Mouse (Mus musculus): Measurements from ENCODE around the gene Nt5dc2. TPM values are rescaled to one million over a fixed set of nuclear protein-coding genes. Genes with fewer than 3 reads are reported as not detected.
A peak's percentile ranks its signal among the peaks of the same experiment; 100 is the strongest.

The Nt5dc2 gene
- 223 and 240 TPM in 2 replicates for polyA plus RNA-seq (2015; fragmentation: Nextera tagmentation; extraction: Ambion mirVana)

DNA sequence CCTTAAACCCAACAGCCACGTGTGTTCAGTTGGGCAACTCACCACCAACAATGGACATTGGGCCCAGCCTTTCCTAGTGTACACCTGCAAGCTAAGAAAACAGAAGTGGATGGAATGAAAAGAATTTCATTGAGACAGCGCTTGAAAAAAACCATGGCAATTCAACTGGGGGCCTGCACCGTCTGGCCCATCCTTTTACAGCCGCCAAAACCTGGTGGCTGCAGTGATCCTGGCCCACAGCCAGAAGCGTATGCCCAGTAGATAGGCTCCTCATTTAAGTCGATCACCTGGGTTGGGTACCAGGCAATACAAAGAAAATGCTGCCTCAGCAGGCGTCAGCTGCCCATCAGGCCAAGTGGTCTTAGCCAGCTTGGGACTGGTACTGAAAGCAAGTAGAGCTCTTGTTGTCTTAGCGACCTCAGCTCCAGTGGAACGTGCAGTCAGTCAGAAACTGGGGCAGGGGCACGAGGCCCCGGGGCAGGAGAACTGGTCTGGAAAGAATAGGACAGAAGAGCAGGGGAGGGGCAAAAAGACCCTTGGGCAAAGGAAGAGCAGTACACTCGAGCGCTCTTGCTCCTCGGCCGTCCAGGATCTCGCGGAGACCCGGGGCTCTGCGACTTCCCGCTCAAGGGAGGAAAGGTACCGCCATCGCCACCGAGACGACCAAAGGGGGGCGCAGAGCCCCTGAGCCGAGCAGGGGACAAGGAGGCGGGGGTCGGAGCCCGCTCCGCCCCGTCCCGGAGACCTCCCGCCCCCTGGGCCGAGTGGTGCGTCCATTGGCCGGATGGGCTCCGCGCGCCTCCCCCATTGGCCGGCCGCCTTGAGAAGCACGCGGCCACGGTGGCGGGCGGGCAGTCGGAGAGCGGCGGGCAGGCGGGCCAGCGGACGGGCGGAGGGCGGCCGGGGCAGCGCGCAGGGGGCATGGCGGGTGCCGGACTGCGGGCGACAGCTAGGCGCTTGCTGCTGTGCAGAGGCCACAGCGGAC, at the start of gene Nt5dc2:
Gene Nt5dc2 (plus strand): TSS at position 818 of the 985 bp plus-strand sequence.
- 3% methylated on average over 60 of the region's 63 CpGs for WGBS
- Histone ChIP-seq H3K9me3 (no peaks in the 10 kb centered on the region), H3K4me3 (peak within 1 kb of the TSS; percentile 75), H3K36me3 (0 out of 2 replicates have a peak, but pooled peaks cover 4% of the 10 kb centered on the region), H3K4me1 (peaks cover 79% of the 10 kb centered on the region), H3K4me2 (replicated peaks) (peak within 1 kb of the TSS; percentile 71), H3K9ac (replicated peaks) (peak within 1 kb of the TSS; percentile 72), H3K27me3 (no peaks in the 10 kb centered on the region), H3K27ac (replicated peaks) (peak within 1 kb of the TSS; percentile 89)
- ATAC-seq (replicated peaks), result peak; percentile 58

DNA sequence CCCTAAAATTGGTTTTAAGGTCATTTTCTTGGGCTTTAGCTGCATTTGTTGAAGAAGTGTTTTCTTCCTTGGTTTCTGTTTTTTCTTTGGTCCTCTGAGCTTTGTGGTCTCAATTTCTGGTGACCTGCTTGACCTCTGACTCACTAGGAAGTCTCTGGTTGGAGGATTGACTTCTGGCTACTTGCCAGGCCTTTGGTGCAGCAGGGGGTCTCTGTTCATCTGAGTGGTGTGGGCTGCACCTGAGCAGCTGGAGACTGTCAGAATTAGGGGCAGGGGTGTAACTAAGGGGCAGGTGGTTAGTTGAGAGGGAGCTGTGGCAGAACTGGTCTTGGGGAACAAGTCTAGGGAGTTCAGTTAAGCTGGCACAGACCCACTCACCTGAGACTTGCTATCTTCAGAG, 49.7 kb upstream of the Nt5dc2 start:
- ATAC-seq (replicated peaks), result no peak
- Histone ChIP-seq H3K36me3 (peaks cover 52% of the 10 kb centered on the region), H3K4me2 (replicated peaks) (no peak overlapping the region)

DNA sequence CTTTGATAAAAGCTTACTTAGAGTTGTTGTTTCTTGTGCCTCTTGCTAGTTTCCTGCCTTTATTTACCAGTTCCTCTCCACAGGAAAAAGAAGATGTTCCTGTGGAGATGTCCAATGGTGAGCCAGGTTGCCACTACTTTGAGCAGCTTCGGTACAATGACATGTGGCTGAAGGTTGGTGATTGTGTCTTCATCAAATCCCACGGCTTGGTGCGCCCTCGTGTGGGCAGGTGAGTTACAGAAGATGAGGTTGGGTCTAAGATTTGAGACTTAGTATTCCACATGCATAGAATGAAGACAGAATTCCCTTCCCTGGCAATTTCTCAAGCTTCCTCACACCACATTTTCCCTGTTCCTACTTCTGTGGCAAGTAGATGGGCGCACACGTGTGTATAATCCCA, 43.4 kb upstream of the Nt5dc2 start:
- no peak overlapping the region for H3K4me2 ChIP-seq (replicated peaks)
- peaks cover 80% of the 10 kb centered on the region for H3K36me3 ChIP-seq
- H3K4me1 ChIP-seq, result no peaks in the 10 kb centered on the region
- no peaks in the 10 kb centered on the region for H3K27me3 ChIP-seq
- no peak overlapping the region for H3K4me3 ChIP-seq
- no peaks in the 10 kb centered on the region for H3K9me3 ChIP-seq
- no peak for ATAC-seq (replicated peaks)
- H3K9ac ChIP-seq (replicated peaks), result no peak overlapping the region
- 89% methylated on average over 6 of the region's 6 CpGs for WGBS
- H3K27ac ChIP-seq (replicated peaks), result no peak overlapping the region

More for the DNA sequence above, 49.7 kb upstream of the Nt5dc2 start:
- no peaks in the 10 kb centered on the region for H3K9me3 ChIP-seq
- no peaks in the 10 kb centered on the region for H3K27me3 ChIP-seq
- no peak overlapping the region for H3K9ac ChIP-seq (replicated peaks)
- H3K4me1 ChIP-seq, result no peaks in the 10 kb centered on the region
- H3K4me3 ChIP-seq, result no peak overlapping the region
- H3K27ac ChIP-seq (replicated peaks), result no peak overlapping the region

DNA sequence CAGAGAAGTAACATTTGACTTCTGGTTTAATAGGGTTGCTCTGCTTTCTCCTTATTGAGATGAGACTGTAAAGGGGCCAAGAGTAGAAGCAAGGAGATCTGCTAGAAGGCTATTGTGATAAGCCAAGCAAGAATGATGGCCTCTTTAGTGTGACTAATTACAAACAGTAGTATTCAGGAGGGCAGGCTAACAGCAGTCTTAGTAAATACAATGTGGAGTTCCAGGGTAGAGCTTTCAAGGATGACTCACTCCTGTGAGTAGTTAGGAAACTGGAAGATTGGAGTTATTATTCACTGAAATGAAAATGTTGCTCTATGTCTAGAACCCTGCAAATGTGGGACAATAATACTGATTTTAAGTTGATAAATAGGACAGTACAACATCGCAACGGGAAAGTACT, 42.3 kb upstream of the Nt5dc2 start:
- ATAC-seq (replicated peaks), result no peak
- Histone ChIP-seq H3K9ac (replicated peaks) (no peak overlapping the region), H3K27ac (replicated peaks) (no peak overlapping the region), H3K4me1 (no peaks in the 10 kb centered on the region), H3K4me3 (no peak overlapping the region), H3K36me3 (peaks cover 81% of the 10 kb centered on the region), H3K4me2 (replicated peaks) (no peak overlapping the region), H3K9me3 (no peaks in the 10 kb centered on the region), H3K27me3 (no peaks in the 10 kb centered on the region)
- 96% methylated on average over 2 of the region's 2 CpGs for WGBS

DNA sequence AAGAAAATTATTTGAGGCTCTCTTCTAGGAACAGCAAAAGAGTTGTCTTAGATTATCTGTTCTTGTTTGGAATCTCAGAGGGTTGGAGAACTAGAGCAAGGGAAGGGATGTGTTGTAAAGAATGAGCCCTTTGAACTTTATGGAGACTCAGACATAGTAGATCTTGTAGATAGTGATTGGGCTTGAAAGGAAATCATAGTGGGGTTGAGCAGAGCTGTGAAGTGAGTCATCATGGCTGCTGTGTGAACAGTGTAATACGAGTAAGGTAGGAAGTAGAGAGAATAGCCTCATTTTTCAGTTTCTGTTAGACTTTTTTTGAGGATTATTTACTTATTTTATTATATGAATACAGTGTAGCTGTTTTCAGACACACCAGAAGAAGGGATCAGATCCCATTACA, 40.9 kb upstream of the Nt5dc2 start:
- no peak for ATAC-seq (replicated peaks)
- H3K36me3 ChIP-seq, result peaks cover 84% of the 10 kb centered on the region

DNA sequence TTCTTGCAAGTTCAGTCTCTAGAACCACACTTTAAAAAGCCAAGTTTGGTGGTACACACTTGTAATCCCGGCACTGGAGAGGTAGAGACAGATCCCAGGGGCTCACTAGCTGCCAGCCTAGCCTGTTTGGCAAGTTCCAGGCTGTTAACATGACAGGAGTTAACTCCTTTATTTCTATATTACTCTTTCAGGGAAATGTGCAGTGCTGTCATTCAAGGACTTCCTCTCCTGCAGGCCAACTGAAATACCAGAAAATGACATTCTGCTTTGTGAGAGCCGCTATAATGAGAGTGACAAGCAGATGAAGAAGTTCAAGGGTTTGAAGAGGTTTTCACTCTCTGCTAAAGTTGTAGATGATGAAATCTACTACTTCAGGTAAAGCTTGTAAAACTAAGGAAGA, 25.7 kb upstream of the Nt5dc2 start:
- Histone ChIP-seq H3K36me3 (peaks cover 66% of the 10 kb centered on the region), H3K27me3 (no peaks in the 10 kb centered on the region), H3K27ac (replicated peaks) (no peak overlapping the region), H3K4me1 (no peaks in the 10 kb centered on the region), H3K4me2 (replicated peaks) (no peak overlapping the region), H3K9ac (replicated peaks) (no peak overlapping the region), H3K4me3 (no peak overlapping the region), H3K9me3 (no peaks in the 10 kb centered on the region)
- no peak for ATAC-seq (replicated peaks)
- WGBS, result 94% methylated on average over 2 of the region's 2 CpGs

More for the DNA sequence above, 40.9 kb upstream of the Nt5dc2 start:
- Histone ChIP-seq H3K27ac (replicated peaks) (no peak overlapping the region), H3K9me3 (no peaks in the 10 kb centered on the region), H3K4me1 (no peaks in the 10 kb centered on the region), H3K4me3 (no peak overlapping the region), H3K9ac (replicated peaks) (no peak overlapping the region), H3K27me3 (no peaks in the 10 kb centered on the region), H3K4me2 (replicated peaks) (no peak overlapping the region)
- WGBS, result 97% methylated on average over 1 of the region's 1 CpGs

DNA sequence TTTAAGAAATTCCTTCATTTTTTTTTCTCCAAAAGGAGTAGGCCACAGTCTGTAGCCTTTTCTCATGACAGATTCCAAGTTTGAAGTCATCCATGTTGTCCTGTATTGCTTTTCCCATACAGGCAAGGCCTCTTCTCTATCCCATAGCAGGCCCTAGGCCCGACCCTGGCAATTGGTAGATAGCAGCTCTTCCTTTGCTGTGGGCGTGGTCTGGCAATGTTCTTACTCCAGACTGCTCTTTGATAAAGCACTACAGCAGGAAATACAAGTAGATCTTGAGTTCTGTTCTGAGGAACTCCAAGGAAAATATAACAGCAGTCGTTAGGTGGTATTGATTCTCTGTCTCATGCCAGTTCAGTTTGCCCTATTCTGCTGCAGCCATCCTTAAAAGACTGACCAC, 20.2 kb upstream of the Nt5dc2 start:
- Histone ChIP-seq H3K27me3 (no peaks in the 10 kb centered on the region), H3K4me2 (replicated peaks) (no peak overlapping the region), H3K4me3 (no peak overlapping the region), H3K9ac (replicated peaks) (no peak overlapping the region), H3K4me1 (no peaks in the 10 kb centered on the region), H3K9me3 (no peaks in the 10 kb centered on the region), H3K27ac (replicated peaks) (no peak overlapping the region), H3K36me3 (peaks cover 79% of the 10 kb centered on the region)
- WGBS, result 86% methylated on average over 3 of the region's 3 CpGs
- ATAC-seq (replicated peaks), result no peak

DNA sequence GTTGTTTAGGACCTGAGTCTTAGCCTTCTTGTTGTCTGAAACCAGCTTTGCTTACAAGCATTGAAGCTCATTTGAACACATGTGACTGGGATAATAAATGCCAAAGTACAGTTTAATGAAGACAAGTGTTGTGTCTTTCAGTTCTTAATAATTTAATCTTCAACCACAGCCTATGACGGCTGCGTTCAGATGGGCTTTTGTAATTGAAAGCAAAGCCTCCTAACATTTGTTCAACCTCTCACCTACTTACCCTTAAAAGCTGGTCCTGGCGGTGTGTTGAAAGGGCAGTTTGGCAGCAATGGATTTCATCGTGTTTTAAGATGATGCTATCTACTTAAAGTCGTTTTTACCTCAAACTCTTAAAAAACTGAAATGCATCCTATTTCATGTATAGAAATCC, 18.7 kb upstream of the Nt5dc2 start:
- Histone ChIP-seq H3K36me3 (peaks cover 79% of the 10 kb centered on the region), H3K4me2 (replicated peaks) (no peak overlapping the region)
- WGBS, result 87% methylated on average over 5 of the region's 5 CpGs

DNA sequence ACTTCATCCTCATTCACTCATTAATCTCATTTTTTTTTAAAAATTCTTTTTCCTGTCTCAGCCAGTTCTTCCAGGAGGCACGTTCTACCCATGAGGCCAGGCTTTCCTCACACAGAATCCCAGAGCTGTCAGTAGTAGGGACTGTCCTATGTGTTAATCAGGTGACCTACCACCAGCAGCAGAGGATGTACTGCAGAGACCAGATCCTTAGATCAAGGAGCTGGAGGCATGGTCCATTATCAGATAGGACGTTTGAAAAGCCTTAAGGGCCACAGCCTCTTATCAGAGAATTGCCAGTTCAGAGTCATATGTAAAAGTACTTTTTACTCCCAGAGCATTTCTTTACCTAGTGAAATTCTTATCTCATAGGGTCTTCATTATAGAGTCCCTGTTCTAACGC, 16.8 kb upstream of the Nt5dc2 start:
- no peak for ATAC-seq (replicated peaks)
- 82% methylated on average over 3 of the region's 3 CpGs for WGBS

More for the DNA sequence above, 18.7 kb upstream of the Nt5dc2 start:
- Histone ChIP-seq H3K4me3 (no peak overlapping the region), H3K9ac (replicated peaks) (no peak overlapping the region), H3K27ac (replicated peaks) (no peak overlapping the region), H3K27me3 (no peaks in the 10 kb centered on the region), H3K9me3 (no peaks in the 10 kb centered on the region), H3K4me1 (no peaks in the 10 kb centered on the region)
- no peak for ATAC-seq (replicated peaks)

DNA sequence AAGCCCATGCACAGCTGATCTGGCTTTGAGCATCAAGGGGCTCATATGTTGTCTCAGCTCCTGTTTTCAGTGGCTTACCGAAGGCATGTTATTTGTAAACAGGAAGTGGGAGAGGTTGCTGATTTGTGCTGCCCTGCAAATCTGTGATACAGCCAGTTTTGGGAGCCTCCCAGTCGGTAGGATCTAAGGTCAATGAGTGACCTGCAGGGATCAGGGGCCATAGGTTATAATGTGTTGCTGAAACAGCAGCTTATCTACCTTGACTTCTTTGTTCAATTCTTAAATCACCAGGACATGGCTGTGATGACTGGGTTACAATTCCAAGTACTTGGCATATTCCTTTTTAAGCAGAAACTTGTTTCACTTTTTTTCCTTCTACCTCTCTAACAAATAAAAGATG, 15.3 kb upstream of the Nt5dc2 start:
- peaks cover 72% of the 10 kb centered on the region for H3K36me3 ChIP-seq
- no peak for ATAC-seq (replicated peaks)
- no peak overlapping the region for H3K9ac ChIP-seq (replicated peaks)

More for the DNA sequence above, 16.8 kb upstream of the Nt5dc2 start:
- Histone ChIP-seq H3K9me3 (no peaks in the 10 kb centered on the region), H3K9ac (replicated peaks) (no peak overlapping the region), H3K4me2 (replicated peaks) (no peak overlapping the region), H3K4me1 (no peaks in the 10 kb centered on the region), H3K27me3 (no peaks in the 10 kb centered on the region), H3K27ac (replicated peaks) (no peak overlapping the region), H3K36me3 (peaks cover 76% of the 10 kb centered on the region), H3K4me3 (no peak overlapping the region)

DNA sequence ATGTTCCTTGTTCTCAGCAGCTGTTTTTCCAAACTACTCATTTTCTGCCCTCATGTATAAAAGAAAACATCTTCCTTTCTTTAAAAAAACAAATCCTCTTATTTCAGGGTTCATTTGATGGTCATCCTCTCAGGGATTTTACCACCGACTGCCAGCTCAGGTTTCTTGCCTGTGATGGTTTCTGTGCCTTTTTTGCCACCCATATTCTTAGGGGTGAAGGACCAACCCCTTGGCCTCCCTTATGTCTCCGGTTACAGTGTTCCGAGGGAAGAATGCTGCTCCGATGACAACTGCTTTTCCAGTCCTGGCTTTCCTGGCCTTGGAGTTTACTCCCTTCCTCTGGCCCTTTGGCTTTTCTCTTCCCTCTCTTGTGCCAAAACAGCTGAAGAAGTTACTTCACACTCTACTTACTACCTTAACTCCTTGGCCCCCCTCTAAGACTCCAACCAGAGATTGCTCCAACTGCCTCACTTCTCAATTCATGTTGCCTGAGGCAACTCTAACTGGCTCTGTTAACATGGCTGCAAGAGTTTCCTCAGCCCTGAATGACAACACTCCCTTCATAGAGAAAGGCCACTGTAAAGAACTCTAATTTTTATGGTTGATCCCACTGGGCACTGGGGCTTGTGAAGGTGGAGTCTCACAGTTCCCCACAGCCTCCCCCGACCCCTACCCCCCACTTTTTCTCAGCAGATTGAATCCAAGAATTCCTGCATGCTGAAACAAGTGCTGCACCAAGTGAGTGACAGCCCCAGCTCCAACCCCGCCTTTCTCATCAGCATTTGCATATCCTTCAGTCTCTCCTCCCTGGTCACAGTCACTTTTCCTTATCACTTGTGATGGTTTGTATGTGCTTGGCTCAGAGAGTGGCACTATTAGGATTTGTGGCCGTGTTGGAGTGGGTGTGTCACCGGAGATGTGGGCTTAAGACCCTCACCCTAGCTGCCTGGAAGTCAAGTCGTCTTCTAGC, 5.5 kb upstream of the Nt5dc2 start:
- Histone ChIP-seq H3K27ac (replicated peaks) (no peak overlapping the region), H3K4me3 (no peak overlapping the region), H3K4me1 (peaks cover 36% of the 10 kb centered on the region), H3K9me3 (no peaks in the 10 kb centered on the region), H3K9ac (replicated peaks) (no peak overlapping the region), H3K27me3 (no peaks in the 10 kb centered on the region), H3K36me3 (peaks cover 20% of the 10 kb centered on the region), H3K4me2 (replicated peaks) (no peak overlapping the region)
- WGBS, result 64% methylated on average over 9 of the region's 9 CpGs
- no peak for ATAC-seq (replicated peaks)

More for the DNA sequence above, 15.3 kb upstream of the Nt5dc2 start:
- Histone ChIP-seq H3K4me1 (no peaks in the 10 kb centered on the region), H3K27me3 (no peaks in the 10 kb centered on the region), H3K4me3 (no peak overlapping the region), H3K4me2 (replicated peaks) (no peak overlapping the region), H3K9me3 (no peaks in the 10 kb centered on the region), H3K27ac (replicated peaks) (no peak overlapping the region)
- 78% methylated on average over 2 of the region's 2 CpGs for WGBS

DNA sequence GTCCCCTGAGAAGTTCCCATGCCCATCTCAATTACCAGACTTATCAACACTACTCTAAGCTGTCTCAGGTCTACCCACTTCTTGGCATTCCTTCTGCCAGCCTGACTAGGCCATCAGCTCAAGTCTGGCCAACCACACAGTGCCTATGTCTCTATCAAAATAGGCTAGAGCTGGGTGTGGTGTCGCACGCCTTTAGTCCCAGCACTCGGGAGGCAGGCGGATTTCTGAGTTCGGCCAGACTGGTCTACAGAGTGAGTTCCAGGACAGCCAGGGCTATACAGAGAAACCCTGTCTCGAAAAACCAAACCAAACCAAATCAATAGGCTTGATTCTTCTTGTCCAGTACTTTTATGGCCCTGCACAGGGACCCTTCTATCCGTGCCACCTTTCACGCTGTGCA, 4.0 kb upstream of the Nt5dc2 start:
- Histone ChIP-seq H3K4me2 (replicated peaks) (no peak overlapping the region), H3K36me3 (peaks cover 13% of the 10 kb centered on the region), H3K27ac (replicated peaks) (no peak overlapping the region), H3K9me3 (no peaks in the 10 kb centered on the region), H3K4me3 (no peak overlapping the region), H3K4me1 (peaks cover 47% of the 10 kb centered on the region), H3K9ac (replicated peaks) (no peak overlapping the region), H3K27me3 (no peaks in the 10 kb centered on the region)
- 96% methylated on average over 8 of the region's 8 CpGs for WGBS
- ATAC-seq (replicated peaks), result no peak

Data from forebrain, embryonic 15.5 days (tissue).